Mouse (Mus musculus) C2C12 (cell line): ENCODE results near the gene Naip6.
"Not testable (repeated sequence)": the region's sequence is repeated elsewhere in the genome, so short reads cannot be mapped to it uniquely, and the experiment has no call there.

Experiments
- CEBPB ChIP-seq: IDR thresholded peaks from one replicate; pipeline ENCODE4 v1.6.1; 2011; ENCODE audit warnings: low read depth, mild to moderate bottlenecking, control low read depth, moderate library complexity
- CTCF ChIP-seq: IDR thresholded peaks from one replicate; pipeline ENCODE4 v1.5.1; 2011; ENCODE audit not compliant: control insufficient read depth, insufficient read depth, insufficient read length
- FOSL1 ChIP-seq: IDR thresholded peaks from one replicate; pipeline ENCODE4 v1.8.0; 2011; ENCODE audit warnings: mild to moderate bottlenecking, low read length; ENCODE audit not compliant: poor library complexity, insufficient read depth, severe bottlenecking
- MAX ChIP-seq: IDR thresholded peaks from one replicate; pipeline ENCODE4 v1.6.1; 2011; ENCODE audit warnings: mild to moderate bottlenecking, control low read depth
- MYOD1 ChIP-seq: IDR thresholded peaks from one replicate; pipeline ENCODE4 v1.6.1; 2011; ENCODE audit warnings: low read depth; ENCODE audit not compliant: control insufficient read depth, insufficient read length
- MYOG ChIP-seq: IDR thresholded peaks from one replicate; pipeline ENCODE4 v1.6.1; 2011; ENCODE audit not compliant: control insufficient read depth, insufficient read length; ENCODE audit errors: extremely low read depth
- USF1 ChIP-seq: IDR thresholded peaks from one replicate; pipeline ENCODE4 v1.6.1; 2011; ENCODE audit warnings: low read depth, mild to moderate bottlenecking, control low read depth, moderate library complexity

DNA sequence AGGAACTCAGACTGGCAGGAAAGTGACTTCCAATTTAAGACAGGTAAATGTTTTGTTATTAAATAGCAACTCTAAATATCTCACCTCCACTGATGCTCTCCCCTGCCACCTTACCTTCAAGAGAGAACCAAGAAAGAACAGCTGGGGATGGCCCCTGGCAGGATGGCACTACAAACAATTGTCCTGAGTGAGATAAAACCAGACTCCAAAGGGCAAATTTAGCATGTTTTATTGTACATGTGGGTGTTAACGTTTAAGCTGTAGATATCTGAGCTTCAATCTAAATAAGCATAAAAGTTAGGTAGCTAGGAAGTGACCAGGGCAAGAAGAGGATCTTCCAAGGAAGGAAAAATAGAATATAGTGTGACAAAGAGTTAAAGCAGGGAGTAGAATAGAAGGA is 11.4 kb upstream of the Naip6 start:
- TF ChIP-seq CTCF, USF1, MYOD1, MYOG, MAX, CEBPB, FOSL1: not testable (repeated sequence)
